Mouse (Mus musculus) CD8-positive naive resting alpha-beta T cell, adult 2 months (primary cell): Measurements from ENCODE around the gene Meox1.

ENCODE experiments used
- DNase-seq, 2 experiments: peaks; one replicate each; pipeline ENCODE4 v3.0.0; 2022; ENCODE audit warnings: low read depth in 2 of 2, low spot score in 2 of 2

Gene Meox1

GRCm38 (mm10) chr11:101894204-101894603 lies at the start of gene Meox1:
TSS of gene Meox1 (minus strand) at chr11:101894374.
- DNase-seq: no peak

GRCm38 (mm10) chr11:101943055-101943454 lies 48.9 kb upstream of the Meox1 start:
- DNase-seq: no peak

- no peak for DNase-seq
Measured at GRCm38 (mm10) chr11:101937108-101937507, 42.9 kb upstream of the Meox1 start.

- no peak for DNase-seq
Measured at GRCm38 (mm10) chr11:101936421-101936820, 42.2 kb upstream of the Meox1 start.

- DNase-seq: no peak
Measured at GRCm38 (mm10) chr11:101935743-101936142, 41.6 kb upstream of the Meox1 start.

- no peak for DNase-seq
Measured at GRCm38 (mm10) chr11:101931978-101932377, 37.8 kb upstream of the Meox1 start.

GRCm38 (mm10) chr11:101928030-101928762 lies 34.0 kb upstream of the Meox1 start:
- no peak for DNase-seq

GRCm38 (mm10) chr11:101926951-101927589 lies 32.9 kb upstream of the Meox1 start:
- no peak for DNase-seq

GRCm38 (mm10) chr11:101925636-101926035 lies 31.5 kb upstream of the Meox1 start:
- no peak for DNase-seq

- no peak for DNase-seq
Measured at GRCm38 (mm10) chr11:101924441-101924976, 30.3 kb upstream of the Meox1 start.

- DNase-seq: no peak
Measured at GRCm38 (mm10) chr11:101923988-101924387, 29.8 kb upstream of the Meox1 start.

- DNase-seq: no peak
Measured at GRCm38 (mm10) chr11:101921361-101921952, 27.3 kb upstream of the Meox1 start.

GRCm38 (mm10) chr11:101919660-101920059 lies 25.5 kb upstream of the Meox1 start:
- DNase-seq: peak; percentile 44 to 58

GRCm38 (mm10) chr11:101918609-101919008 lies 24.4 kb upstream of the Meox1 start:
- DNase-seq: no peak

- DNase-seq: no peak
Measured at GRCm38 (mm10) chr11:101916772-101917171, 22.6 kb upstream of the Meox1 start.

- no peak for DNase-seq
Measured at GRCm38 (mm10) chr11:101913591-101913990, 19.4 kb upstream of the Meox1 start.

- DNase-seq: peak; percentile 18 to 45
Measured at GRCm38 (mm10) chr11:101911855-101912579, 17.8 kb upstream of the Meox1 start.

GRCm38 (mm10) chr11:101910230-101910946 lies 16.2 kb upstream of the Meox1 start:
- peak; percentile 69 to 78 for DNase-seq

- DNase-seq: no peak
Measured at GRCm38 (mm10) chr11:101908777-101909176, 14.6 kb upstream of the Meox1 start.

GRCm38 (mm10) chr11:101905115-101905514 lies 10.9 kb upstream of the Meox1 start:
- peak; percentile 33 to 54 for DNase-seq

GRCm38 (mm10) chr11:101901309-101901708 lies 7.1 kb upstream of the Meox1 start:
- DNase-seq: no peak
